Mouse (Mus musculus) kidney, embryonic 14.5 days (tissue): ENCODE measurements at regions not wholly inside any gene's neighbourhood (a gene's known extent, or its start where the extent isn't known, plus 50 kb on each side); places are given as distances from the start of the nearest gene placed in this dataset.
A peak's percentile ranks its signal among the peaks of the same experiment; 100 is the strongest.

Experiments
- ATAC-seq: fragments of 200-750 bp; cut with Nextera tagmentation; 2 replicates; pipeline ENCODE4 v1.8.0; 2017; ENCODE audit warnings: moderate number of reproducible peaks, mild to moderate bottlenecking, moderate TSS enrichment, moderate library complexity; ENCODE audit not compliant: low FRiP score, low TSS enrichment
- H3K27ac ChIP-seq: fragments of 300-500 bp; sonication (generic); 2 replicates; pipeline ENCODE4 v1.5.1; 2014; ENCODE audit warnings: low read depth, mild to moderate bottlenecking, low read length, moderate library complexity, mixed read lengths
- H3K27me3 ChIP-seq: fragments of 300-500 bp; sonication (generic); 2 replicates; pipeline ENCODE4 v1.6.1; 2014; ENCODE audit warnings: mild to moderate bottlenecking, low read length; ENCODE audit not compliant: control insufficient read depth, insufficient read depth
- H3K36me3 ChIP-seq: fragments of 300-500 bp; sonication (generic); 2 replicates; pipeline ENCODE4 v1.6.1; 2014; ENCODE audit warnings: low read length, mixed read lengths; ENCODE audit not compliant: control insufficient read depth, insufficient read depth
- H3K4me1 ChIP-seq: fragments of 300-500 bp; sonication (generic); 2 replicates; pipeline ENCODE4 v1.6.1; 2014; ENCODE audit warnings: low read length, mixed read lengths; ENCODE audit not compliant: control insufficient read depth, insufficient read depth
- H3K4me2 ChIP-seq: fragments of 300-500 bp; sonication (generic); replicated peaks from 2 replicates; pipeline ENCODE4 v1.6.1; 2014; ENCODE audit warnings: low read depth, mild to moderate bottlenecking, low read length
- H3K4me3 ChIP-seq: fragments of 300-500 bp; sonication (generic); 2 replicates; pipeline ENCODE4 v1.5.1; 2014; ENCODE audit warnings: mild to moderate bottlenecking, low read length
- H3K9ac ChIP-seq: fragments of 300-500 bp; sonication (generic); 2 replicates; pipeline ENCODE4 v1.6.1; 2014; ENCODE audit warnings: low read depth, mild to moderate bottlenecking, low read length, moderate library complexity
- H3K9me3 ChIP-seq: fragments of 300-500 bp; sonication (generic); 2 replicates; pipeline ENCODE4 v1.6.1; 2016; ENCODE audit warnings: low read length; ENCODE audit not compliant: control insufficient read depth
- WGBS: fragments of 180-500 bp; shearing (Covaris S2); extraction: QIAGEN DNeasy Blood & Tissue Kit; methylation state at CpG from one replicate; pipeline ENCODE4 v1.1.7; 2014; 5-methylcytosine and 5-hydroxymethylcytosine counted together

GRCm38 (mm10) chr14:105504376-105504775 lies 246.0 kb downstream of the Ndfip2 start:
- no peak overlapping the region for H3K4me2 ChIP-seq
- ATAC-seq, result no peak
- H3K27me3 ChIP-seq, result no peaks in the 10 kb centered on the region
- no peak overlapping the region for H3K9ac ChIP-seq
- no peaks in the 10 kb centered on the region for H3K36me3 ChIP-seq
- no peak overlapping the region for H3K4me3 ChIP-seq
- no peaks in the 10 kb centered on the region for H3K9me3 ChIP-seq
- 85% methylated on average over 3 of the region's 3 CpGs for WGBS
- H3K27ac ChIP-seq, result no peak overlapping the region
- peaks cover 7% of the 10 kb centered on the region; the same call in 1 of the 2 replicates for H3K4me1 ChIP-seq

- no peak for ATAC-seq
- WGBS, result 87% methylated on average over 5 of the region's 5 CpGs
Measured at GRCm38 (mm10) chr14:105503806-105504205, 245.4 kb downstream of the Ndfip2 start.

GRCm38 (mm10) chr14:105502633-105502975 lies 244.2 kb downstream of the Ndfip2 start:
- 13% methylated on average over 11 of the region's 11 CpGs for WGBS
- peak overlapping the region; percentile 34; the same call in 1 of the 2 replicates for H3K4me2 ChIP-seq
- no peaks in the 10 kb centered on the region for H3K36me3 ChIP-seq
- peaks cover 16% of the 10 kb centered on the region; the same call in 1 of the 2 replicates for H3K4me1 ChIP-seq
- no peaks in the 10 kb centered on the region for H3K9me3 ChIP-seq
- no peaks in the 10 kb centered on the region for H3K27me3 ChIP-seq
- no peak overlapping the region for H3K9ac ChIP-seq
- peak; percentile 16 for ATAC-seq
- H3K27ac ChIP-seq, result no peak overlapping the region
- no peak overlapping the region for H3K4me3 ChIP-seq

More at GRCm38 (mm10) chr14:105503806-105504205, 245.4 kb downstream of the Ndfip2 start:
- Histone ChIP-seq H3K9me3 (no peaks in the 10 kb centered on the region), H3K4me1 (peaks cover 12% of the 10 kb centered on the region; the same call in 1 of the 2 replicates), H3K4me3 (no peak overlapping the region), H3K4me2 (no peak overlapping the region), H3K36me3 (no peaks in the 10 kb centered on the region), H3K27ac (no peak overlapping the region), H3K27me3 (no peaks in the 10 kb centered on the region), H3K9ac (no peak overlapping the region)

DNA sequence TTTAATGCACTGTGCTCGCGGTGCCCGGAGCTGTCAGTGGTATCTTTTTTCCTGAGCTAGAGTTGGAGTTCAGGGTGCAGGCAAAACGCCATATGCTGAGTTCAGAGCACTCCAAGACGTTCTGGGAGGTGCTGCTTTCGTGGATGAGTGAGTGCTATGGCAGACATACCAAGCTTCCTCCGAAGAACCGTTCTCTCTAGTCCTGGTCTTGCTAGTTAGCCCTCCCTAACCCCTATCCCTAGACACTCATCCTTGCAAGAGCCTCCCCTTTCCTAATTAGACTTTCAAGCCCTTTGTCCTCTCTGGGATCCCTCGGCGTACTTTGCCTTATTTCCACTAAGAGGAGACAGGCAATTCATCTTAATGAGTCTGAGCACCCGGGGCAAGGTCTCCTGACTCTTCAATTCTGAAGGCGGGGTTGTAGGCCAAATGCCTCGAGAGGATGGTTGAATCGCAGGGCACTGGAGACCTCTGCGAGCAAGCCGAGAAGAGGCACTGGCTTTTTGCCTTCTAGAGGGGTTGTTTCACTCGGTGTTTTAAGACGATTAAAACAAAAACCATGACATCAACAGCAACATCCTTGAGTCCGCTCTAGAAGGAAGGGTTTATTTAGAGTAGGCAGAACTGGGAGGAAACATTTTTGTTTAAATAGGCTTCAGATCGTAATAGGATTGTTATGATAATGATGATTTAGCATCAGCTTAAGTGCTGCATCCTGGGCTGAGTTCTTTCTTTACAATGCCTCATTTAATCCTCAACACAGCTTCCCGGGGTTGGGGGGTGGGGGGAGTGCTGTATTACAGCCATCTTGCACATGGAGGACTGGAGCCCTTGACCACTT lies 243.6 kb downstream of the Ndfip2 start:
- ATAC-seq, result peak; percentile 54
- 4% methylated on average over 21 of the region's 21 CpGs for WGBS
- H3K4me2 ChIP-seq, result peak overlapping the region; percentile 34
- peaks cover 16% of the 10 kb centered on the region; the same call in 1 of the 2 replicates for H3K4me1 ChIP-seq
- H3K9ac ChIP-seq, result no peak overlapping the region; the same call in 1 of the 2 replicates
- no peak overlapping the region for H3K27ac ChIP-seq
- H3K36me3 ChIP-seq, result no peaks in the 10 kb centered on the region
- H3K27me3 ChIP-seq, result no peaks in the 10 kb centered on the region
- peak overlapping the region; percentile 5; the same call in 1 of the 2 replicates for H3K4me3 ChIP-seq
- no peaks in the 10 kb centered on the region for H3K9me3 ChIP-seq

GRCm38 (mm10) chr14:105500966-105501741 lies 242.8 kb downstream of the Ndfip2 start:
- whole genome bisulfite sequencing, result 9% methylated on average over 21 of the region's 21 CpGs
- H3K4me2 ChIP-seq, result peak overlapping the region; percentile 34
- no peak overlapping the region for H3K27ac ChIP-seq
- peaks cover 16% of the 10 kb centered on the region; the same call in 1 of the 2 replicates for H3K4me1 ChIP-seq
- H3K9me3 ChIP-seq, result no peaks in the 10 kb centered on the region
- H3K27me3 ChIP-seq, result no peaks in the 10 kb centered on the region
- H3K4me3 ChIP-seq, result peak overlapping the region; percentile 5; the same call in 1 of the 2 replicates
- no peaks in the 10 kb centered on the region for H3K36me3 ChIP-seq
- no peak; the same call in 1 of the 2 replicates for ATAC-seq
- no peak overlapping the region; the same call in 1 of the 2 replicates for H3K9ac ChIP-seq

- Histone ChIP-seq H3K4me2 (peak overlapping the region; percentile 17; the same call in 1 of the 2 replicates), H3K27ac (no peak overlapping the region; the same call in 1 of the 2 replicates), H3K9ac (no peak overlapping the region), H3K36me3 (no peaks in the 10 kb centered on the region), H3K4me3 (no peak overlapping the region), H3K27me3 (no peaks in the 10 kb centered on the region), H3K9me3 (no peaks in the 10 kb centered on the region), H3K4me1 (peaks cover 16% of the 10 kb centered on the region; the same call in 1 of the 2 replicates)
- ATAC-seq, result peak; percentile 28; the same call in 1 of the 2 replicates
- WGBS, result 37% methylated on average over 15 of the region's 15 CpGs
Measured at GRCm38 (mm10) chr14:105499319-105499895, 241.0 kb downstream of the Ndfip2 start.

DNA sequence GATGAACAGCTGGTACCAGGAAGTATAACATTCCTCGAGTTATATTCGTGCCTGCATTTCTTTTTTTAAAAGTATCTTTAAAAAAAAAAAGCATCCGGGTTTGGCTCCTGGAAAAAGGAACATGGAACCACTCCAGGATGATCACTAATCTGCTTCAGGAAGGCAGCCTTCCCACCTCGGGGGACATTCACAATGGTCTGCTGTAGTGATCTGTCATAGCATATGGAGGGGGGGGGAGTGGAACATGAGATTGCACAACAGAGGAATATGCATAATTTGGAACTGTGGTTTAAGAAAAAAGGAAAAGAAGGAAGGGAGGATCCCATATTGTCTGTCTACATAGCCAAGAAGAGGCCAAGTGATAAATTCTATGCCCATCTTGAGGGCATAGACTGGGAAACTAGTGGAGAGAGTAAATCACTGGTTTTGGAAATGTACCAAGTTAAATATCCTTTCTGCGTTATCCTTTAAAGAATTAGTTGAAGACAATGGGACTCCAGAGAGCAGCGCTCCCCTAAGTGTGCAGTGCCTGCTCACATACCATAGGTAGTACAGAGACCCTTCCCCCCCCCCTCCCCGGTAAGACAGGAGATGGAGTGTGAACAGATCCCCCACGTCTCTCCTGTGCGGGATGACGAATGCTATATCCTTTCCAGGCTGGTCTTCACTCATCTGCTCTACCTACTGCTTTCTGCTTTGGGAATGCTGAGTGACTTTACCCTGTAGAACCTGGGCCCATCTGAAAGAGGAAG lies 240.0 kb downstream of the Ndfip2 start:
- ATAC-seq, result no peak
- no peak overlapping the region for H3K4me3 ChIP-seq
- no peaks in the 10 kb centered on the region for H3K36me3 ChIP-seq
- no peak overlapping the region for H3K27ac ChIP-seq
- H3K4me2 ChIP-seq, result no peak overlapping the region
- WGBS, result 56% methylated on average over 10 of the region's 10 CpGs
- H3K4me1 ChIP-seq, result peaks cover 16% of the 10 kb centered on the region; the same call in 1 of the 2 replicates
- H3K9ac ChIP-seq, result no peak overlapping the region
- H3K9me3 ChIP-seq, result no peaks in the 10 kb centered on the region
- H3K27me3 ChIP-seq, result no peaks in the 10 kb centered on the region

DNA sequence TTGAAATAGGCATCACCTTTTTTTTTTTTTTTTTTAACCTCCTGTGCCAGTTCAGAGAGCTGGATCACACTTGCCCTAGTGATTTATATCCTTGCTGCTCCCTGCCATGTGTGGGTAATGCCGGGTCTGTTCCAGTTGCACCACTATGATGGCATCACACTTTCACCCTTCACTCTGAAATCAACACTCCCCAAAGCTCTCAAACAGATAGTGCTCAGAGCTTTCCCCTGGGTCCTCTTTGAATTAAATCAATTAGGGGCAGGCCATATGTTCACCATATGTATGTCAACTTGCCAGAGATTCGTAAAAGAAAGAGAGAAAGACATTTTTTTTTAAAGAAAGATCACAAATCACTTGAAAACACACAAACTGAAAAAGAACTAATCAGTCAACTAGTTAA lies 236.8 kb downstream of the Ndfip2 start:
- H3K4me1 ChIP-seq, result 0 out of 2 replicates have a peak, but pooled peaks cover 11% of the 10 kb centered on the region

More for the DNA sequence above, 236.8 kb downstream of the Ndfip2 start:
- Histone ChIP-seq H3K9me3 (no peaks in the 10 kb centered on the region), H3K27ac (no peak overlapping the region), H3K4me2 (no peak overlapping the region), H3K36me3 (no peaks in the 10 kb centered on the region), H3K9ac (no peak overlapping the region), H3K4me3 (no peak overlapping the region), H3K27me3 (no peaks in the 10 kb centered on the region)
- no peak for ATAC-seq
- WGBS, result 21% methylated on average over 2 of the region's 2 CpGs
